Comparison of ENCODE assay signal across 12 mouse cellular contexts in the genomic region with DNA sequence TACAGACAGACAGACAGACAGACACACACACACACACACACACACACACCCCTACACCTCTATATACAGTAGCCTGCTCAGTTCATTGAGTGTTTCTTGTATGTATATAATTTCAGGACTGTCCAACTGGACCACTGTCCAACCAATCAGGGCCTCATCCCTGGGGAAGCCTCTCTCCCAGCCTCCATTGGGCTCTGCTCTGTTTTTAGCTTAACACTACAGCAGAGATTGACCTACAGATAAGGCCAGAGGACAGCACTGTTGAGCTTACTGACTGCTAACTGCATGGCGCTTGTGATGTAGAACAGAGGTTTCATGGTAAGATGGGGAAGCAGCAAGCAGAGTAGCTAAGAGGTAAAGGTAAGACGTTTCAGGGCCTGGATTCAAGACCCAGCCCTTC.
"Had no signal": no experiment of that assay in that cellular context is flagged by ENCODE, and none has a peak within 500 bp of the region (broad histone marks: within the 10 kb centered on the region; RNA-seq: fewer than 3 reads in every experiment).

No protein-coding gene starts in this region.

- DNase-seq: left cerebral cortex, postnatal 4 days; liver; liver, embryonic 13.5 days; liver, postnatal 0 days; lung, adult 18-20 months; lung, adult 2 months; lung, embryonic 14.5 days; lung, postnatal 10 days; lung, postnatal 14 days; lung, postnatal 36 days; lung, postnatal 4 days; midbrain, embryonic 14.5 days had no signal
